In the genomic region with DNA sequence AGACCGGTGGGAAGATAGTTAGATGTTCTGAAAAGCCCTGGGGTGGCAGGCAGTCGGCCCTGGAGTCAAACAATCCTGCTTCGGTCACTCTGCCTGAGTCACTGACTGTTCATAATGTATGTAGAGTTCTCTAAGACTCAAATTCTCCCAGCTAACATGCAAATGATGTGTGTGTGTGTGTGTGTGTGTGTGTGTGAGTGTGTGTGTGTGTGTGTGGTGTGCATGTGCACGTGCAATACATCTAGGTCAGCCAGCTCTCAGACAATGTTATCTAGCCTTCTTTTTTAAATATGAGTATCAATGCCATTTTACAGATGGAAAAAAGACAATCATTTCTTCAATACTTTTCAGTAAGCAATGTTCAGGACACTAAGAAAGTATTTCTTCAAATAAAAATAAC, we compare ENCODE assay signal across 20 mouse cellular contexts. TPM values are rescaled to one million over a fixed set of nuclear protein-coding genes. Genes with fewer than 3 reads are reported as not detected.
A peak's percentile ranks its signal among the peaks of the same experiment; 100 is the strongest.
DNase-seq lines count a peak whose midpoint lies in the region; ATAC-seq and TF ChIP-seq lines count a peak whose summit lies in the region.
"Had no signal": no experiment of that assay in that cellular context is flagged by ENCODE, and none has a peak within 500 bp of the region (broad histone marks: within the 10 kb centered on the region; RNA-seq: fewer than 3 reads in every experiment).

No protein-coding gene starts in this region.

- H3K4me1 ChIP-seq in forebrain, embryonic 13.5 days, result 0 out of 2 replicates have a peak, but pooled peaks cover 4% of the 10 kb centered on the region
- H3K4me1 ChIP-seq in forebrain, embryonic 15.5 days, result 0 out of 2 replicates have a peak, but pooled peaks cover 7% of the 10 kb centered on the region
- H3K4me1 ChIP-seq in intestine, postnatal 0 days (replicated peaks; ENCODE audit: control insufficient read depth, insufficient read depth, low read length), result no peaks in the 10 kb centered on the region
- no peaks in the 10 kb centered on the region for H3K4me1 ChIP-seq in kidney, embryonic 15.5 days
- no peaks in the 10 kb centered on the region for H3K4me1 ChIP-seq in hindbrain, postnatal 0 days (ENCODE audit: insufficient read depth, low read length)
- H3K4me1 ChIP-seq: heart, embryonic 15.5 days; hindbrain, embryonic 10.5 days had no signal

- H3K27ac ChIP-seq in forebrain, embryonic 13.5 days, result no peak overlapping the region
- H3K27ac ChIP-seq in forebrain, embryonic 15.5 days (replicated peaks), result no peak overlapping the region
- peak overlapping the region; percentile 76 for H3K27ac ChIP-seq in left cerebral cortex, adult 2 months
- H3K27ac ChIP-seq in intestine, postnatal 0 days (ENCODE audit: low read depth, low read length), result no peak overlapping the region; the same call in none of the 2 replicates
- H3K27ac ChIP-seq in kidney, embryonic 15.5 days, result no peak overlapping the region
- H3K27ac ChIP-seq in hindbrain, postnatal 0 days, result no peak overlapping the region
- H3K27ac ChIP-seq: embryonic facial prominence, embryonic 12.5 days; heart, adult 2 months; heart, embryonic 15.5 days; hindbrain, embryonic 10.5 days; hindbrain, embryonic 14.5 days had no signal

- no peaks in the 10 kb centered on the region; the same call in 1 of the 2 replicates for H3K36me3 ChIP-seq in forebrain, embryonic 13.5 days (ENCODE audit: poor library complexity, severe bottlenecking)
- peaks cover 3% of the 10 kb centered on the region; the same call in 1 of the 2 replicates for H3K36me3 ChIP-seq in forebrain, embryonic 15.5 days
- H3K36me3 ChIP-seq in intestine, postnatal 0 days (ENCODE audit: control insufficient read depth, insufficient read depth), result no peaks in the 10 kb centered on the region
- no peaks in the 10 kb centered on the region for H3K36me3 ChIP-seq in kidney, embryonic 15.5 days
- no peaks in the 10 kb centered on the region for H3K36me3 ChIP-seq in hindbrain, postnatal 0 days (ENCODE audit: insufficient read depth, low read length)
- H3K36me3 ChIP-seq: embryonic facial prominence, embryonic 12.5 days; heart, embryonic 15.5 days had no signal

- H3K4me3 ChIP-seq in forebrain, embryonic 13.5 days, result no peak overlapping the region
- H3K4me3 ChIP-seq in forebrain, embryonic 15.5 days, result no peak overlapping the region
- H3K4me3 ChIP-seq in left cerebral cortex, adult 2 months, result no peak overlapping the region
- H3K4me3 ChIP-seq in intestine, postnatal 0 days (ENCODE audit: low read depth, low read length), result no peak overlapping the region
- no peak overlapping the region for H3K4me3 ChIP-seq in kidney, embryonic 15.5 days (replicated peaks)
- no peak overlapping the region for H3K4me3 ChIP-seq in hindbrain, postnatal 0 days (ENCODE audit: low read length)
- H3K4me3 ChIP-seq: embryonic facial prominence, embryonic 12.5 days; heart, adult 2 months; heart, embryonic 15.5 days; hindbrain, embryonic 10.5 days had no signal

- H3K27me3 ChIP-seq in forebrain, embryonic 13.5 days, result no peaks in the 10 kb centered on the region
- no peaks in the 10 kb centered on the region for H3K27me3 ChIP-seq in forebrain, embryonic 15.5 days
- no peaks in the 10 kb centered on the region for H3K27me3 ChIP-seq in intestine, postnatal 0 days (replicated peaks; ENCODE audit: control insufficient read depth, insufficient read depth, low read length)
- no peaks in the 10 kb centered on the region for H3K27me3 ChIP-seq in kidney, embryonic 15.5 days
- H3K27me3 ChIP-seq in hindbrain, postnatal 0 days (ENCODE audit: insufficient read depth, low read length), result no peaks in the 10 kb centered on the region
- H3K27me3 ChIP-seq: embryonic facial prominence, embryonic 12.5 days; heart, embryonic 15.5 days had no signal

- no peak for TF ChIP-seq CTCF in left cerebral cortex, adult 2 months (IDR thresholded peaks at IDR 0.05)
- no peak for TF ChIP-seq CTCF in intestine, postnatal 0 days (IDR thresholded peaks at IDR 0.05; ENCODE audit: low read depth)
- TF ChIP-seq CTCF in hindbrain, postnatal 0 days (IDR thresholded peaks at IDR 0.05; ENCODE audit: low read depth), result no peak

- intact Hi-C loops in left cerebral cortex, adult 2 months (cut with DNase I), result loop anchor here (5.0 kb wide), 1 partner anchor 100 kb away; no protein-coding TSS in a partner anchor
- intact Hi-C loops in left cerebral cortex, postnatal 10 days (cut with DNase I), result no loop called here

- no peak overlapping the region for H3K4me2 ChIP-seq in forebrain, embryonic 13.5 days
- H3K4me2 ChIP-seq in forebrain, embryonic 15.5 days (replicated peaks), result no peak overlapping the region
- H3K4me2 ChIP-seq in intestine, postnatal 0 days (replicated peaks; ENCODE audit: low read depth), result peak overlapping the region; percentile 55
- H3K4me2 ChIP-seq in kidney, embryonic 15.5 days, result no peak overlapping the region
- no peak overlapping the region for H3K4me2 ChIP-seq in hindbrain, postnatal 0 days (ENCODE audit: low read depth, low read length)
- H3K4me2 ChIP-seq: embryonic facial prominence, embryonic 12.5 days; heart, embryonic 11.5 days; heart, embryonic 15.5 days; hindbrain, embryonic 14.5 days had no signal

- DNase-seq in left cerebral cortex, adult 2 months (ENCODE audit: extremely low spot score in 1 of 2, low spot score in 2 of 2), result no peak
- DNase-seq in left cerebral cortex, postnatal 10 days (ENCODE audit: extremely low spot score in 1 of 2, low spot score in 2 of 2), result no peak
- DNase-seq in hindbrain, postnatal 0 days (ENCODE audit: low spot score), result no peak
- DNase-seq: adrenal gland, adult 8-10 months; adrenal gland, postnatal 36 days; cerebellum, adult 2 months; embryo, embryonic 11 days; gastrocnemius, postnatal 14 days; heart, adult 2 months; heart, postnatal 14 days; kidney, adult 18-20 months had no signal

- H3K9ac ChIP-seq in forebrain, embryonic 13.5 days, result no peak overlapping the region
- H3K9ac ChIP-seq in forebrain, embryonic 15.5 days (replicated peaks), result no peak overlapping the region
- no peak overlapping the region for H3K9ac ChIP-seq in intestine, postnatal 0 days (ENCODE audit: low read depth, low read length)
- H3K9ac ChIP-seq in kidney, embryonic 15.5 days, result no peak overlapping the region
- no peak overlapping the region for H3K9ac ChIP-seq in hindbrain, postnatal 0 days (replicated peaks; ENCODE audit: low read length)
- H3K9ac ChIP-seq: embryonic facial prominence, embryonic 12.5 days; heart, embryonic 15.5 days; hindbrain, embryonic 14.5 days had no signal

- H3K9me3 ChIP-seq in forebrain, embryonic 13.5 days (replicated peaks), result no peaks in the 10 kb centered on the region
- no peaks in the 10 kb centered on the region for H3K9me3 ChIP-seq in forebrain, embryonic 15.5 days
- no peaks in the 10 kb centered on the region for H3K9me3 ChIP-seq in intestine, postnatal 0 days (ENCODE audit: control insufficient read depth)
- H3K9me3 ChIP-seq in kidney, embryonic 15.5 days (replicated peaks), result no peaks in the 10 kb centered on the region
- H3K9me3 ChIP-seq in hindbrain, postnatal 0 days (ENCODE audit: low read length), result no peaks in the 10 kb centered on the region
- H3K9me3 ChIP-seq: embryonic facial prominence, embryonic 12.5 days; heart, embryonic 15.5 days; hindbrain, embryonic 10.5 days had no signal

- 0 out of 2 replicates have a peak, but pooled peaks have one; percentile 24 for ATAC-seq in forebrain, embryonic 13.5 days
- no peak for ATAC-seq in forebrain, embryonic 15.5 days (replicated peaks)
- no peak for ATAC-seq in intestine, postnatal 0 days
- no peak for ATAC-seq in kidney, embryonic 15.5 days (replicated peaks; ENCODE audit: low FRiP score)
- ATAC-seq in hindbrain, postnatal 0 days, result no peak

- 82% methylated on average over 4 of the region's 4 CpGs for WGBS in forebrain, embryonic 13.5 days
- 79% methylated on average over 4 of the region's 4 CpGs for WGBS in forebrain, embryonic 15.5 days
- WGBS in intestine, postnatal 0 days, result 39% methylated on average over 4 of the region's 4 CpGs
- WGBS in kidney, embryonic 15.5 days, result 74% methylated on average over 4 of the region's 4 CpGs
- WGBS in hindbrain, postnatal 0 days, result 59% methylated on average over 4 of the region's 4 CpGs

RNA-seq across cellular contexts. Expression of a gene that starts 26.5 kb away (rescaled TPM):
- 5.5 and 10.2 TPM in 2 replicates for polyA plus RNA-seq in forebrain, embryonic 13.5 days (2015; fragmentation: Nextera tagmentation; extraction: Ambion mirVana)
- 46.2 and 62.5 TPM in 2 replicates for polyA plus RNA-seq in forebrain, embryonic 15.5 days (2015; fragmentation: Nextera tagmentation; extraction: Ambion mirVana)
- total RNA-seq in left cerebral cortex, adult 2 months (2021), result 10 to 100 TPM; 80.2 to 91.0 TPM
- 100 to 1,000 TPM; 117 to 138 TPM for total RNA-seq in left cerebral cortex, postnatal 10 days (2021)
- polyA plus RNA-seq in intestine, postnatal 0 days (2015; fragmentation: Nextera tagmentation; extraction: Ambion mirVana), result 1.6 and 2.4 TPM in 2 replicates
- polyA plus RNA-seq in kidney, embryonic 15.5 days (2015; fragmentation: Nextera tagmentation; extraction: Ambion mirVana), result 1.7 and 3.7 TPM in 2 replicates
- 1.7 and 3.4 TPM in 2 replicates for total RNA-seq in hindbrain, postnatal 0 days (2014; rRNA removed)
- 1.1 TPM in 2 replicates for polyA plus RNA-seq in hindbrain, postnatal 0 days (2015; fragmentation: Nextera tagmentation; extraction: Ambion mirVana)
